Mouse (Mus musculus) lung, adult 2 months (tissue): Measurements from ENCODE around the gene Casp3. TPM values are rescaled to one million over a fixed set of nuclear protein-coding genes. Genes with fewer than 3 reads are reported as not detected.
A peak's percentile ranks its signal among the peaks of the same experiment; 100 is the strongest.

ENCODE experiments used
- DNase-seq: peaks from one replicate; pipeline ENCODE4 v3.0.0; 2022
- H3K4me1 ChIP-seq: fragments of 200-500 bp; 2 replicates; pipeline ENCODE4 v1.6.1; 2011; ENCODE audit warnings: low read length; ENCODE audit not compliant: control insufficient read depth, insufficient read depth
- H3K4me3 ChIP-seq: fragments of 200-500 bp; replicated peaks from 2 replicates; pipeline ENCODE3; 2011; ENCODE audit warnings: low read depth, mild to moderate bottlenecking, control low read depth, low read length; ENCODE audit errors: extremely low read depth
- CTCF ChIP-seq: fragments of 200-500 bp; IDR thresholded peaks from 2 replicates; pipeline ENCODE4 v1.5.1; 2011; ENCODE audit warnings: mild to moderate bottlenecking, low read length, control low read depth; ENCODE audit not compliant: insufficient read depth
- POLR2A ChIP-seq: fragments of 200-500 bp; IDR thresholded peaks from 2 replicates; pipeline ENCODE4 v1.6.1; 2011; ENCODE audit warnings: low read depth, mild to moderate bottlenecking, control low read depth, low read length, borderline replicate concordance; ENCODE audit errors: extremely low read depth
- WGBS: fragments of 180-500 bp; shearing (Covaris S2); methylation state at CpG from one replicate; pipeline ENCODE4 v1.1.7; 2018; 5-methylcytosine and 5-hydroxymethylcytosine counted together
- polyA plus RNA-seq: library from polyadenylated mRNA; depleted of rRNA; stranded (reverse); fragments of >200 nt; gene quantifications from 2 replicates; pipeline ENCODE4 v1.2.3, GENCODE M21; 2012; rRNA removed

Casp3 gene
- polyA plus RNA-seq, 1 experiment, result 5.4 TPM

- no peak for TF ChIP-seq POLR2A
These were observed 31.3 kb downstream of the Casp3 start for GRCm38 (mm10) chr8:46648421-46648820.

GRCm38 (mm10) chr8:46651872-46652271, 34.8 kb downstream of the Casp3 start:
- no peak for TF ChIP-seq POLR2A
- no peak for TF ChIP-seq CTCF
- Histone ChIP-seq H3K4me1 (peaks cover 3% of the 10 kb centered on the region; the same call in 1 of the 2 replicates), H3K4me3 (no peak overlapping the region)
- WGBS, result 33% methylated on average over 9 of the region's 9 CpGs
- DNase-seq, result peak; percentile 10

More at GRCm38 (mm10) chr8:46648421-46648820, 31.3 kb downstream of the Casp3 start:
- Histone ChIP-seq H3K4me1 (peaks cover 3% of the 10 kb centered on the region; the same call in 1 of the 2 replicates), H3K4me3 (no peak overlapping the region)
- DNase-seq, result no peak
- WGBS, result 39% methylated on average over 4 of the region's 4 CpGs

- Histone ChIP-seq H3K4me3 (no peak overlapping the region), H3K4me1 (peaks cover 3% of the 10 kb centered on the region; the same call in 1 of the 2 replicates)
- 53% methylated on average over 2 of the region's 2 CpGs for WGBS
- no peak for DNase-seq
- TF ChIP-seq POLR2A, result no peak
- TF ChIP-seq CTCF, result no peak
These were observed 38.8 kb downstream of the Casp3 start for GRCm38 (mm10) chr8:46655919-46656318.

- 0% methylated on average over 2 of the region's 2 CpGs for WGBS
These were observed 54.4 kb downstream of the Casp3 start for GRCm38 (mm10) chr8:46671496-46671895.

GRCm38 (mm10) chr8:46680671-46681365, 63.7 kb downstream of the Casp3 start:
- TF ChIP-seq CTCF (no peak), POLR2A (no peak)
- DNase-seq, result no peak
- 49% methylated on average over 5 of the region's 5 CpGs for WGBS
- no peak overlapping the region for H3K4me3 ChIP-seq
- H3K4me1 ChIP-seq, result no peaks in the 10 kb centered on the region

More at GRCm38 (mm10) chr8:46671496-46671895, 54.4 kb downstream of the Casp3 start:
- Histone ChIP-seq H3K4me3 (no peak overlapping the region), H3K4me1 (no peaks in the 10 kb centered on the region; the same call in 1 of the 2 replicates)
- TF ChIP-seq POLR2A (no peak), CTCF (peak; percentile 82)
- DNase-seq, result peak; percentile 70

- under 1% methylated on average over 19 of the region's 19 CpGs for WGBS
- no peak for TF ChIP-seq CTCF
- TF ChIP-seq POLR2A, result no peak
These were observed 69.7 kb downstream of the Casp3 start for GRCm38 (mm10) chr8:46686664-46687336.

More at GRCm38 (mm10) chr8:46686664-46687336, 69.7 kb downstream of the Casp3 start:
- DNase-seq, result peak; percentile 92
- no peaks in the 10 kb centered on the region for H3K4me1 ChIP-seq
- H3K4me3 ChIP-seq, result peak overlapping the region; percentile 86

Other genes starting within 250 kb of the Casp3 start
- 31.1 and 39.1 TPM in 2 replicates for gene Acsl1, start 146.3 kb upstream of the Casp3 start, polyA plus RNA-seq
- 0.84 and 1.3 TPM in 2 replicates for gene Cenpu, start 65.3 kb upstream of the Casp3 start, polyA plus RNA-seq
- gene Primpol, start 79 bp upstream of the Casp3 start, polyA plus RNA-seq, result 0.81 and 1.8 TPM in 2 replicates
- 20.5 and 24.6 TPM in 2 replicates for gene Irf2, start 122.4 kb downstream of the Casp3 start, polyA plus RNA-seq